Mouse (Mus musculus) central nervous system, embryonic 11.5 days (tissue): ENCODE measurements around the gene Tmprss6. TPM values are rescaled to one million over a fixed set of nuclear protein-coding genes. Genes with fewer than 3 reads are reported as not detected.

Source experiments
- polyA plus RNA-seq: library from polyadenylated mRNA; depleted of rRNA; stranded (reverse); fragments of >200 nt; gene quantifications from 2 replicates; pipeline ENCODE4 v1.2.3, GENCODE M21; 2012; rRNA removed

Gene Tmprss6
- 0.27 and 0.84 TPM in 2 replicates for polyA plus RNA-seq

GRCm38 (mm10) chr15:78468379-78468937 is at the start of gene Tmprss6:
Gene Tmprss6 (minus strand): TSS chr15:78468634.

DNA sequence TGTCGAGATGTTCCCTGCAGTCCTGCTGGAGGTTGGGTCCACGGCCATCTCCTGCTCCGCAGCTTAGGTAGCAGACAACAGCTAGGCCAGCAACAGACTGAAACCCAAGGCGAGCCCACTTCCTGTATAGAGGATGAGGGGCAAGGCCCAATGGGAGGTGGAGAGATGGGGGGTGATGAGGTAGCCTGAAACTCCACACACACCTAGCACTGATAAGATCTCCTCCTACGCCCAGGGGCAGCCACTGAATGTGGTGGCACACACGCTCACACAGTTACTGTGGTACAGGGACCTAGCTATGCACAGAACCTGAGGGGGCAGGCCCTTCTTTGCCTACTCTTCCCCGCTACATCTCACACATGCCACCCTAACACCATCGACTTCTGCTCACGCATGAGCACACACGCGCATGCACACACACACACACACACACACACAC is 26.6 kb upstream of the Tmprss6 start, which contains the start of gene Il2rb:
Gene Il2rb (minus strand): TSS at position 304 of the 439 bp plus-strand sequence.

DNA sequence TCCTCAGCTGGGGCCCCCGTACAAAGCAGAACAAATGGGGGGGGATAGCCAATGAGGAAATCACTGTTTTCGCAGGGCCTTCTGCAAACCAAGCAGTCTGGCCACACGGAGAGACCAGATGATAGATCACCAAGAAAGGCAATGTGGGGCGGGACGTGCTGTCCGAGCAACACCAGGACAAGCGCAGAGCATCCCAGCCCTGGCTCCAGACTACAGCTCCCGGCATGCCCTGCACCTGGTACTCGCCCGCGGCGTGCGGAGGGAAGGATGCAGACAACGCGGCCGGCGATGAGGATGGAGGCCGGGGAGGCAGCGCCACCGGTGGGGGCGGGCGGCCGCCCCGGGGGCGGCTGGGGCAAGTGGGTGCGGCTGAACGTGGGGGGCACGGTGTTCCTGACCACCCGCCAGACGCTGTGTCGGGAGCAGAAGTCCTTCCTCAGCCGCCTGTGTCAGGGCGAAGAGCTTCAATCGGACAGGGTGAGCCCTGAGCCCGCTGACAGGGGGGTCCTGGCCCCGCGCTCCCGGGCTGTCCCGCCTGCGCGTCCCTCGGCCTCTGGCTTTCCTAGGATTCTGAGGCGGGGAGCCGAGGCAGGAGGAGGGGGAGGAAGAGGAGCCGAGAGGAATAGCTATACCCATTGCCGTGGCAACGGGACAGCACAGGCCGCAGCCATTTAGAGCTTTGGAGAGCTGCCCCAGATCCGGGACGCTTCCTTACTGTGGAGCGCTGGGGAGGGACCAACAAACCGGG is 39.9 kb downstream of the Tmprss6 start, which contains the start of gene Kctd17:
Gene Kctd17 (plus strand): TSS at position 174 of the 748 bp plus-strand sequence.

GRCm38 (mm10) chr15:78406293-78406934 is 62.0 kb downstream of the Tmprss6 start, which contains the start of gene Mpst:
Gene Mpst (plus strand): TSS chr15:78406416.

GRCm38 (mm10) chr15:78405517-78406211 is 62.8 kb downstream of the Tmprss6 start, which contains the start of gene Tst:
Gene Tst (minus strand): TSS chr15:78405907.

DNA sequence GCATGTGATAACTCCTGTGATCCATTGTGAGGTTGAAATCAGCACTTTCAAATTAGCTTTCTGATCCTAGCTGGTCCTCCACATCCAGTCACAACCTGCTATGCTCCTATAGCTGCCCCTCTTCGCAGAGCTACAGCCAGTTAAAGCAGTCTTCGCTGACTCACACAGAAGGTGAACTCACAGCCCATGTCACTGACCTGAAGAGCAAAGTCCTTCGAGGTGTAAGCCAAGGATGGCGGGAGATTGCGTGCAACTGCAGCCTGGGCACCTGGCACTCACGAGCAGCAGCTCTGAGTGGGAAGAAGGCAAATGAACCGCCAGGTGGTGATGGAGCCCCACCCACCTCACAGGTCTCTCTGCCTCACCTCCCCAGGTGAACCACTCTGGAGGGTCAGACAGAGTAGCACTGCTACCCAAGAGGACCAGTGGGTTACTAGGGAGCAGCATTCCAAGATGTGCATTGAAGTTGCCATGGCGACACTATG is 72.9 kb downstream of the Tmprss6 start, which contains the start of gene Tex33:
Gene Tex33 (minus strand): TSS at position 435 of the 485 bp plus-strand sequence.

Other genes starting within 250 kb of the Tmprss6 start
- 4.8 and 12.2 TPM in 2 replicates for gene Ncf4, start 223.8 kb downstream of the Tmprss6 start, polyA plus RNA-seq
- gene Csf2rb2, start 162.9 kb downstream of the Tmprss6 start, polyA plus RNA-seq: 0.30 and 1.1 TPM in 2 replicates
- gene Csf2rb, start 142.9 kb downstream of the Tmprss6 start, polyA plus RNA-seq: 2.2 and 3.5 TPM in 2 replicates
- gene Tex33, start 72.7 kb downstream of the Tmprss6 start, polyA plus RNA-seq: 0.07 TPM in 1 of 2 replicates, not detected in the other
- 8.8 and 9.3 TPM in 2 replicates for gene Tst, start 62.7 kb downstream of the Tmprss6 start, polyA plus RNA-seq
- gene Mpst, start 62.2 kb downstream of the Tmprss6 start, polyA plus RNA-seq: 39.8 and 53.5 TPM in 2 replicates
- gene Kctd17, start 40.1 kb downstream of the Tmprss6 start, polyA plus RNA-seq: 119 and 137 TPM in 2 replicates
- gene Il2rb, start 26.6 kb upstream of the Tmprss6 start, polyA plus RNA-seq: 0.04 and 0.07 TPM in 2 replicates
- 9.8 and 20.4 TPM in 2 replicates for gene C1qtnf6, start 62.8 kb upstream of the Tmprss6 start, polyA plus RNA-seq
- 0.14 and 0.16 TPM in 2 replicates for gene Sstr3, start 76.1 kb upstream of the Tmprss6 start, polyA plus RNA-seq
- 9.5 and 42.8 TPM in 2 replicates for gene Rac2, start 104.1 kb upstream of the Tmprss6 start, polyA plus RNA-seq
- 4.4 and 5.4 TPM in 2 replicates for gene Cyth4, start 128.4 kb upstream of the Tmprss6 start, polyA plus RNA-seq